24 mouse cellular contexts compared by ENCODE assay signal in the genomic region with DNA sequence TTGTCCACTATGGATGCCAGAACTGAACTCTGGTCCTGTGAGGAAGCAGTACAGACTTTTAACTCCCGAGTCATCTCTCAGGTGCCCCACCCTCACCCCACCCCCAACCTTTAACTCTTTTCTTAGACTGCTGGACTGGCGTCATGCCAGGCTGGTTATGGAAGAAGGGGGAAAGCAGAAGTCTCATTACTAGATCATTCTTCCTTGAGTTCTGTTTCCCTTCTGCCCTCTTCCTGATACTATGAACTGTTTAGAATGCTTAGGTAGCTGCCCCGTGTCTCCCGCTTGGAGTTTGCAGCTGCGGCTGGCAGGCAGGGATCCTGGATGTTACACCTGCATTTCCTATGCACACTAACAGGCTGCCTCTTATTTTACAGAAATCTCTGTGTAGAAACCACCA. TPM values are rescaled to one million over a fixed set of nuclear protein-coding genes. Genes with fewer than 3 reads are reported as not detected.
A peak's percentile ranks its signal among the peaks of the same experiment; 100 is the strongest.
DNase-seq lines count a peak whose midpoint lies in the region; ATAC-seq and TF ChIP-seq lines count a peak whose summit lies in the region.
"Had no signal": no experiment of that assay in that cellular context is flagged by ENCODE, and none has a peak within 500 bp of the region (broad histone marks: within the 10 kb centered on the region; RNA-seq: fewer than 3 reads in every experiment).

No protein-coding gene starts in this region.

- no peak overlapping the region for H3K9ac ChIP-seq in lung, postnatal 0 days (replicated peaks; ENCODE audit: low read depth)
- H3K9ac ChIP-seq in stomach, postnatal 0 days (ENCODE audit: low read length): no peak overlapping the region
- H3K9ac ChIP-seq in heart, embryonic 12.5 days: no peak overlapping the region
- H3K9ac ChIP-seq: embryonic facial prominence, embryonic 13.5 days; forebrain, embryonic 12.5 days; forebrain, postnatal 0 days; hindbrain, embryonic 12.5 days had no signal

- no peak overlapping the region for H3K27ac ChIP-seq in lung, postnatal 0 days (ENCODE audit: low read length)
- H3K27ac ChIP-seq in bone marrow macrophage, adult 2 months (ENCODE audit: insufficient read depth, low read depth, low read length): peak overlapping the region; percentile 81
- no peak overlapping the region for H3K27ac ChIP-seq in stomach, postnatal 0 days (replicated peaks)
- no peak overlapping the region for H3K27ac ChIP-seq in heart, embryonic 12.5 days (ENCODE audit: poor library complexity, severe bottlenecking)
- H3K27ac ChIP-seq: embryonic facial prominence, embryonic 13.5 days; forebrain, embryonic 12.5 days; hindbrain, embryonic 12.5 days; hindbrain, postnatal 0 days had no signal

- no peaks in the 10 kb centered on the region for H3K36me3 ChIP-seq in lung, postnatal 0 days (ENCODE audit: insufficient read depth, low read length)
- no peaks in the 10 kb centered on the region for H3K36me3 ChIP-seq in stomach, postnatal 0 days (ENCODE audit: control insufficient read depth, insufficient read depth, low read length)
- H3K36me3 ChIP-seq in heart, embryonic 12.5 days: 0 out of 2 replicates have a peak, but pooled peaks cover 2% of the 10 kb centered on the region
- H3K36me3 ChIP-seq: embryonic facial prominence, embryonic 13.5 days; forebrain, embryonic 12.5 days; G1E; hindbrain, embryonic 12.5 days had no signal

- no peaks in the 10 kb centered on the region for H3K9me3 ChIP-seq in lung, postnatal 0 days (ENCODE audit: low read length)
- no peaks in the 10 kb centered on the region for H3K9me3 ChIP-seq in stomach, postnatal 0 days (ENCODE audit: control insufficient read depth, low read length)
- peaks cover 12% of the 10 kb centered on the region for H3K9me3 ChIP-seq in heart, embryonic 12.5 days (replicated peaks)
- H3K9me3 ChIP-seq: embryonic facial prominence, embryonic 13.5 days; forebrain, embryonic 12.5 days; G1E had no signal

- H3K27me3 ChIP-seq in lung, postnatal 0 days (replicated peaks; ENCODE audit: insufficient read depth, low read length): no peaks in the 10 kb centered on the region
- H3K27me3 ChIP-seq in stomach, postnatal 0 days (ENCODE audit: control insufficient read depth, insufficient read depth, low read length): no peaks in the 10 kb centered on the region
- no peaks in the 10 kb centered on the region for H3K27me3 ChIP-seq in heart, embryonic 12.5 days (replicated peaks)
- H3K27me3 ChIP-seq: embryonic facial prominence, embryonic 13.5 days; forebrain, embryonic 12.5 days; hindbrain, embryonic 12.5 days had no signal

- peak; percentile 25 for DNase-seq in lung, postnatal 0 days (ENCODE audit: low spot score)
- DNase-seq in lung, postnatal 4 days: no peak
- peak; percentile 31 for DNase-seq in stomach, postnatal 0 days (ENCODE audit: low spot score)
- DNase-seq in thymus, adult 18-20 months: no peak
- no peak for DNase-seq in kidney, postnatal 14 days
- DNase-seq: adrenal gland, postnatal 10 days; cerebellum, adult 11-12 months; cerebellum, adult 9-10 months; cerebellum, postnatal 25 days; forebrain, postnatal 0 days; gastrocnemius, postnatal 14 days; heart, postnatal 10 days; heart, postnatal 4 days had no signal

- ATAC-seq in lung, postnatal 0 days: no peak
- ATAC-seq in megakaryocyte, adult 5-6 weeks (ENCODE audit: poor library complexity, severe bottlenecking): peak; percentile 80
- no peak for ATAC-seq in stomach, postnatal 0 days (ENCODE audit: low FRiP score, low TSS enrichment)
- no peak for ATAC-seq in heart, embryonic 12.5 days (ENCODE audit: insufficient number of reproducible peaks, low FRiP score)
- ATAC-seq: forebrain, postnatal 0 days; hindbrain, postnatal 0 days; Patski had no signal

- no peaks in the 10 kb centered on the region for H3K4me1 ChIP-seq in lung, postnatal 0 days (ENCODE audit: insufficient read depth, low read depth, low read length)
- H3K4me1 ChIP-seq in bone marrow macrophage, adult 2 months (ENCODE audit: control insufficient read depth, insufficient read depth, low read length): peaks cover 40% of the 10 kb centered on the region
- no peaks in the 10 kb centered on the region for H3K4me1 ChIP-seq in stomach, postnatal 0 days (replicated peaks; ENCODE audit: control insufficient read depth, insufficient read depth)
- no peaks in the 10 kb centered on the region for H3K4me1 ChIP-seq in heart, embryonic 12.5 days (replicated peaks)
- H3K4me1 ChIP-seq: embryonic facial prominence, embryonic 13.5 days; hindbrain, embryonic 12.5 days had no signal

- no peak for TF ChIP-seq EP300 in lung, postnatal 0 days (IDR thresholded peaks at IDR 0.05)
- TF ChIP-seq EP300 in stomach, postnatal 0 days (optimal IDR thresholded peaks at IDR 0.05): no peak

- WGBS in lung, postnatal 0 days: 75% methylated on average over 5 of the region's 5 CpGs
- 76% methylated on average over 5 of the region's 5 CpGs for WGBS in stomach, postnatal 0 days
- 87% methylated on average over 5 of the region's 5 CpGs for WGBS in heart, embryonic 12.5 days

- 0 out of 2 replicates have a peak, but pooled peaks have one; percentile 27 for TF ChIP-seq POLR2A in bone marrow macrophage, adult 2 months (IDR thresholded peaks at IDR 0.05; ENCODE audit: borderline replicate concordance, low read depth, low read length)

- TF ChIP-seq CTCF in lung, postnatal 0 days (IDR thresholded peaks at IDR 0.05): no peak
- TF ChIP-seq CTCF in bone marrow macrophage, adult 2 months (IDR thresholded peaks at IDR 0.05; ENCODE audit: low read depth, low read length): no peak
- no peak for TF ChIP-seq CTCF in stomach, postnatal 0 days (IDR thresholded peaks at IDR 0.05; ENCODE audit: low read depth)

- H3K4me3 ChIP-seq in lung, postnatal 0 days (ENCODE audit: low read depth, low read length): no peak overlapping the region
- H3K4me3 ChIP-seq in bone marrow macrophage, adult 2 months (ENCODE audit: insufficient read depth, low read length): peak overlapping the region; percentile 35
- H3K4me3 ChIP-seq in stomach, postnatal 0 days (ENCODE audit: low read depth, low read length): no peak overlapping the region
- H3K4me3 ChIP-seq in heart, embryonic 12.5 days: no peak overlapping the region
- H3K4me3 ChIP-seq: embryonic facial prominence, embryonic 13.5 days; forebrain, embryonic 12.5 days; hindbrain, embryonic 12.5 days had no signal

- H3K4me2 ChIP-seq in lung, postnatal 0 days (replicated peaks; ENCODE audit: low read depth, low read length): no peak overlapping the region
- H3K4me2 ChIP-seq in stomach, postnatal 0 days (replicated peaks; ENCODE audit: low read depth): no peak overlapping the region
- no peak overlapping the region for H3K4me2 ChIP-seq in heart, embryonic 12.5 days
- H3K4me2 ChIP-seq: embryonic facial prominence, embryonic 13.5 days; forebrain, embryonic 12.5 days; hindbrain, embryonic 12.5 days had no signal

RNA-seq across cellular contexts. Expression of a gene that starts 17.0 kb away (rescaled TPM):
- 6.2 and 6.8 TPM in 2 replicates for polyA plus RNA-seq in lung, postnatal 0 days (2015; fragmentation: Nextera tagmentation; extraction: Ambion mirVana)
- polyA plus RNA-seq in bone marrow macrophage, adult 2 months (2012; ENCODE audit: insufficient read depth, insufficient read length, missing spikeins): 30.1 and 35.5 TPM in 2 replicates
- 35.9 TPM in 2 replicates for total RNA-seq in megakaryocyte, adult 5-6 weeks (2015)
- total RNA-seq in megakaryocyte, adult 5-6 weeks (2017): 63.6 and 67.3 TPM in 2 replicates
- 1.3 and 1.8 TPM in 2 replicates for polyA plus RNA-seq in stomach, postnatal 0 days (2015; fragmentation: Nextera tagmentation; extraction: Ambion mirVana)
- polyA plus RNA-seq in heart, embryonic 12.5 days (2016; fragmentation: Nextera tagmentation; extraction: Ambion mirVana): 2.1 and 3.1 TPM in 2 replicates

RNA-seq across cellular contexts. Expression of a gene that starts 36.2 kb away (rescaled TPM):
- polyA plus RNA-seq in lung, postnatal 0 days (2015; fragmentation: Nextera tagmentation; extraction: Ambion mirVana): 5.8 and 6.3 TPM in 2 replicates
- polyA plus RNA-seq in bone marrow macrophage, adult 2 months (2012; ENCODE audit: insufficient read depth, insufficient read length, missing spikeins): 0.35 and 1.2 TPM in 2 replicates
- total RNA-seq in megakaryocyte, adult 5-6 weeks (2015): 0.59 and 1.9 TPM in 2 replicates
- total RNA-seq in megakaryocyte, adult 5-6 weeks (2017): 2.4 TPM in 2 replicates
- polyA plus RNA-seq in stomach, postnatal 0 days (2015; fragmentation: Nextera tagmentation; extraction: Ambion mirVana): 3.7 and 3.9 TPM in 2 replicates
- 0.08 TPM in 1 of 2 replicates, not detected in the other for polyA plus RNA-seq in heart, embryonic 12.5 days (2016; fragmentation: Nextera tagmentation; extraction: Ambion mirVana)
- total RNA-seq: gastrocnemius, adult 18-20 months; gastrocnemius, postnatal 14 days had no signal
- polyA plus RNA-seq: forebrain, embryonic 12.5 days; G1E; heart, embryonic 14.5 days had no signal

Comparison
In these comparisons a context has a peak if more than half of its experiments do, and no peak if none do; other contexts are left out.
1. DNase-seq: peak in lung, postnatal 0 days (single experiment) and stomach, postnatal 0 days (single experiment); none in lung, postnatal 4 days (0 of 2), thymus, adult 18-20 months (0 of 2) and kidney, postnatal 14 days (single experiment).